Mouse (Mus musculus) hindbrain, embryonic 14.5 days (tissue): ENCODE results near the gene Fat3. TPM values are rescaled to one million over a fixed set of nuclear protein-coding genes. Genes with fewer than 3 reads are reported as not detected.
A peak's percentile ranks its signal among the peaks of the same experiment; 100 is the strongest.

Source experiments
- ATAC-seq: fragments of 200-750 bp; cut with Nextera tagmentation; 2 replicates; pipeline ENCODE4 v1.8.0; 2017; ENCODE audit warnings: moderate number of reproducible peaks, mild to moderate bottlenecking, moderate TSS enrichment, moderate library complexity; ENCODE audit not compliant: low FRiP score
- DNase-seq: peaks from one replicate; pipeline ENCODE4 v3.0.0-alpha.2; 2015; ENCODE audit warnings: low spot score
- H3K27ac ChIP-seq: fragments of 300-500 bp; sonication (generic); 2 replicates; pipeline ENCODE4 v1.5.1; 2014; ENCODE audit warnings: mild to moderate bottlenecking, moderate library complexity
- H3K27me3 ChIP-seq: fragments of 300-500 bp; sonication (generic); 2 replicates; pipeline ENCODE4 v1.6.1; 2014; ENCODE audit warnings: mild to moderate bottlenecking, low read length, mixed read lengths; ENCODE audit not compliant: control insufficient read depth, insufficient read depth
- H3K36me3 ChIP-seq: fragments of 300-500 bp; sonication (generic); replicated peaks from 2 replicates; pipeline ENCODE4 v1.6.1; 2014; ENCODE audit not compliant: control insufficient read depth, insufficient read depth
- H3K4me1 ChIP-seq: fragments of 300-500 bp; sonication (generic); replicated peaks from 2 replicates; pipeline ENCODE4 v1.6.1; 2014; ENCODE audit warnings: antibody characterized with exemption, low read length, mixed read lengths; ENCODE audit not compliant: control insufficient read depth, insufficient read depth
- H3K4me2 ChIP-seq: fragments of 300-500 bp; sonication (generic); replicated peaks from 2 replicates; pipeline ENCODE4 v1.6.1; 2014; ENCODE audit warnings: mild to moderate bottlenecking, moderate library complexity
- H3K4me3 ChIP-seq: fragments of 300-500 bp; sonication (generic); replicated peaks from 2 replicates; pipeline ENCODE4 v1.5.1; 2014; ENCODE audit warnings: mild to moderate bottlenecking, low read length
- H3K9ac ChIP-seq: fragments of 300-500 bp; sonication (generic); 2 replicates; pipeline ENCODE4 v1.6.1; 2014
- H3K9me3 ChIP-seq: fragments of 300-500 bp; sonication (generic); 2 replicates; pipeline ENCODE4 v1.6.1; 2016; ENCODE audit warnings: low read length; ENCODE audit not compliant: control insufficient read depth
- WGBS: fragments of 180-500 bp; shearing (Covaris S2); extraction: QIAGEN DNeasy Blood & Tissue Kit; methylation state at CpG from one replicate; pipeline ENCODE4 v1.1.7; 2014; 5-methylcytosine and 5-hydroxymethylcytosine counted together
- polyA plus RNA-seq: library from polyadenylated mRNA; unstranded; fragments of >200 nt; fragmentation: Nextera tagmentation; extraction: Ambion mirVana; gene quantifications from 2 replicates; pipeline ENCODE4 v1.2.1, GENCODE M21; 2014

Fat3 gene
- polyA plus RNA-seq, 1 experiment from 2014 or later: 18.7 TPM

- H3K9me3 ChIP-seq: no peaks in the 10 kb centered on the region
- H3K4me3 ChIP-seq: no peak overlapping the region
- WGBS: 58% methylated on average over 4 of the region's 4 CpGs
- H3K4me2 ChIP-seq: no peak overlapping the region
- DNase-seq: no peak
- no peak for ATAC-seq
- H3K9ac ChIP-seq: no peak overlapping the region
- H3K27me3 ChIP-seq: no peaks in the 10 kb centered on the region
- H3K4me1 ChIP-seq: no peaks in the 10 kb centered on the region; the same call in 1 of the 2 replicates
- no peak overlapping the region for H3K27ac ChIP-seq
- no peaks in the 10 kb centered on the region for H3K36me3 ChIP-seq
These were observed 472.6 kb downstream of the Fat3 start for GRCm38 (mm10) chr9:16028394-16028911.

- DNase-seq: no peak
- no peak overlapping the region for H3K27ac ChIP-seq
- H3K4me3 ChIP-seq: no peak overlapping the region
- 62% methylated on average over 4 of the region's 4 CpGs for WGBS
- H3K27me3 ChIP-seq: no peaks in the 10 kb centered on the region
- no peak overlapping the region for H3K4me2 ChIP-seq
- no peaks in the 10 kb centered on the region; the same call in 1 of the 2 replicates for H3K4me1 ChIP-seq
- no peaks in the 10 kb centered on the region for H3K9me3 ChIP-seq
- H3K9ac ChIP-seq: no peak overlapping the region
- no peak for ATAC-seq
- H3K36me3 ChIP-seq: no peaks in the 10 kb centered on the region
These were observed 475.0 kb downstream of the Fat3 start for GRCm38 (mm10) chr9:16026054-16026453.

GRCm38 (mm10) chr9:16024706-16025105 is 476.4 kb downstream of the Fat3 start:
- Histone ChIP-seq H3K4me2 (no peak overlapping the region), H3K27ac (no peak overlapping the region), H3K4me3 (no peak overlapping the region), H3K4me1 (no peaks in the 10 kb centered on the region; the same call in 1 of the 2 replicates), H3K9ac (no peak overlapping the region), H3K9me3 (no peaks in the 10 kb centered on the region), H3K36me3 (no peaks in the 10 kb centered on the region), H3K27me3 (no peaks in the 10 kb centered on the region)
- no peak for DNase-seq
- 87% methylated on average over 7 of the region's 7 CpGs for WGBS
- ATAC-seq: no peak

- Histone ChIP-seq H3K36me3 (no peaks in the 10 kb centered on the region; the same call in 1 of the 2 replicates), H3K27me3 (no peaks in the 10 kb centered on the region), H3K4me3 (no peak overlapping the region), H3K4me1 (no peaks in the 10 kb centered on the region), H3K4me2 (no peak overlapping the region), H3K27ac (no peak overlapping the region), H3K9ac (no peak overlapping the region), H3K9me3 (0 out of 2 replicates have a peak, but pooled peaks cover 4% of the 10 kb centered on the region)
- DNase-seq: no peak
- 12% methylated on average over 2 of the region's 2 CpGs for WGBS
- ATAC-seq: peak; percentile 53; the same call in 1 of the 2 replicates
These were observed 487.0 kb downstream of the Fat3 start for GRCm38 (mm10) chr9:16014115-16014514.

GRCm38 (mm10) chr9:16011382-16011781 is 489.7 kb downstream of the Fat3 start:
- Histone ChIP-seq H3K27me3 (no peaks in the 10 kb centered on the region), H3K4me3 (no peak overlapping the region), H3K9ac (no peak overlapping the region), H3K9me3 (0 out of 2 replicates have a peak, but pooled peaks cover 7% of the 10 kb centered on the region), H3K36me3 (peaks cover 1% of the 10 kb centered on the region; the same call in 1 of the 2 replicates), H3K4me1 (no peaks in the 10 kb centered on the region), H3K27ac (no peak overlapping the region), H3K4me2 (no peak overlapping the region)
- ATAC-seq (no peak), DNase-seq (no peak)
- WGBS: 92% methylated on average over 3 of the region's 3 CpGs

- H3K4me1 ChIP-seq: no peaks in the 10 kb centered on the region
- H3K4me3 ChIP-seq: no peak overlapping the region
- WGBS: 91% methylated on average over 5 of the region's 5 CpGs
- H3K9me3 ChIP-seq: 0 out of 2 replicates have a peak, but pooled peaks cover 7% of the 10 kb centered on the region
- no peak overlapping the region for H3K27ac ChIP-seq
- no peak overlapping the region for H3K4me2 ChIP-seq
- H3K36me3 ChIP-seq: peaks cover 9% of the 10 kb centered on the region; the same call in 1 of the 2 replicates
- no peak overlapping the region for H3K9ac ChIP-seq
- DNase-seq (no peak), ATAC-seq (no peak)
- H3K27me3 ChIP-seq: no peaks in the 10 kb centered on the region
These were observed 493.6 kb downstream of the Fat3 start for GRCm38 (mm10) chr9:16007516-16007915.

- H3K4me2 ChIP-seq: no peak overlapping the region
- H3K27ac ChIP-seq: no peak overlapping the region
- peaks cover 26% of the 10 kb centered on the region for H3K36me3 ChIP-seq
- DNase-seq (no peak), ATAC-seq (no peak)
- H3K9ac ChIP-seq: no peak overlapping the region
- H3K4me3 ChIP-seq: no peak overlapping the region
- no peaks in the 10 kb centered on the region for H3K27me3 ChIP-seq
- H3K4me1 ChIP-seq: no peaks in the 10 kb centered on the region
- H3K9me3 ChIP-seq: no peaks in the 10 kb centered on the region
- 78% methylated on average over 1 of the region's 1 CpGs for WGBS
These were observed 498.1 kb downstream of the Fat3 start for GRCm38 (mm10) chr9:16002991-16003390.

- Histone ChIP-seq H3K9ac (no peak overlapping the region), H3K9me3 (no peaks in the 10 kb centered on the region), H3K36me3 (peaks cover 34% of the 10 kb centered on the region), H3K4me2 (no peak overlapping the region), H3K27ac (no peak overlapping the region), H3K4me1 (peaks cover 18% of the 10 kb centered on the region), H3K27me3 (no peaks in the 10 kb centered on the region), H3K4me3 (no peak overlapping the region)
- WGBS: 46% methylated on average over 7 of the region's 7 CpGs
- DNase-seq: no peak
- ATAC-seq: no peak
These were observed 506.3 kb downstream of the Fat3 start for GRCm38 (mm10) chr9:15994762-15995161.

- H3K9me3 ChIP-seq: no peaks in the 10 kb centered on the region
- no peak overlapping the region for H3K4me3 ChIP-seq
- H3K4me2 ChIP-seq: no peak overlapping the region
- 45% methylated on average over 4 of the region's 4 CpGs for WGBS
- DNase-seq (peak; percentile 55), ATAC-seq (peak; percentile 44)
- peaks cover 32% of the 10 kb centered on the region for H3K36me3 ChIP-seq
- no peak overlapping the region for H3K9ac ChIP-seq
- H3K4me1 ChIP-seq: peaks cover 18% of the 10 kb centered on the region
- no peaks in the 10 kb centered on the region for H3K27me3 ChIP-seq
- peak overlapping the region; percentile 44; the same call in 1 of the 2 replicates for H3K27ac ChIP-seq
These were observed 506.9 kb downstream of the Fat3 start for GRCm38 (mm10) chr9:15994177-15994576.
